Mouse (Mus musculus): ENCODE data around the gene Clrn3. TPM values are rescaled to one million over a fixed set of nuclear protein-coding genes. Genes with fewer than 3 reads are reported as not detected.
"Not testable (repeated sequence)": the region's sequence is repeated elsewhere in the genome, so short reads cannot be mapped to it uniquely, and the experiment has no call there.

Gene Clrn3
- polyA plus RNA-seq (2017; shearing (Covaris generic)) = not detected

DNA sequence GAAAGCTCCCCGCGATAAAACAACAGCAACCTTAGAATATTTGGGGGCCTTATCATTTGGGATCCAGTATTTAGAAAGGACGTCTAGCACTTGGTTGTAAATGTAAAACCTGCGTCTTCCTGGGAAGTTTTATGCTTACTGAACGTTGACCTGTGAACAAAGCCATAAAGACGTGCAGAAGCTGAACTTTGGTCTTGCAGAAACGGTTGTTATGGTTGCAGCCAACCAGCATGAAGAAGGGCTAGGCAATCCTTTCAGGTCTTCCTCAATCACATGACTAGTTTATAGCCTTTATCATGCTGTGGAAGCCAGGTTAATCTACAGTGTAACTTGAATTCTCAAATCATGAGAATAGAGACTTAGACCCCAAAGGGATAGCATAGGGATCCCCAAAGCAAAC is at the start of gene Clrn3:
Gene Clrn3, minus strand, starts transcription at position 140 of the 400 bp plus-strand sequence.
- ATAC-seq = no peak

DNA sequence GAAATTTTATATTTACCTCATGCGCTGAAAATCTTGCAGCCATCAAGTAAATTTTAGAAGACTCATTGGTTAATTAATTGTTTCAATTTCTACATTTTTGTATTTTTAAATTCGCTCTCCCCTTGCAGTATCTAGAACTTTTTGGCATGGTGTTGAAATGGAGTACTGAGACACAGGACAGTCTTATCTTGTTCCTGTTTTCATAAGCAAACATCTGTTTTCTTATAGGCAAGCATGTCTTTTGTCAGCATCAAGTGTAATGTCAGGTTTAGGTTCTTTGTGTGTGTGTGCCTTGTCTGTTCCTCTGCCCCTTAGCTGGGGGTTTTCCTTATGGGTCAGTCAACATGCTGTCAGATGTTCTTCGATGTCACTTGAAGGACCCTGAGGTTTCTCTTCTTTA is 47.9 kb upstream of the Clrn3 start:
- ATAC-seq = no peak

DNA sequence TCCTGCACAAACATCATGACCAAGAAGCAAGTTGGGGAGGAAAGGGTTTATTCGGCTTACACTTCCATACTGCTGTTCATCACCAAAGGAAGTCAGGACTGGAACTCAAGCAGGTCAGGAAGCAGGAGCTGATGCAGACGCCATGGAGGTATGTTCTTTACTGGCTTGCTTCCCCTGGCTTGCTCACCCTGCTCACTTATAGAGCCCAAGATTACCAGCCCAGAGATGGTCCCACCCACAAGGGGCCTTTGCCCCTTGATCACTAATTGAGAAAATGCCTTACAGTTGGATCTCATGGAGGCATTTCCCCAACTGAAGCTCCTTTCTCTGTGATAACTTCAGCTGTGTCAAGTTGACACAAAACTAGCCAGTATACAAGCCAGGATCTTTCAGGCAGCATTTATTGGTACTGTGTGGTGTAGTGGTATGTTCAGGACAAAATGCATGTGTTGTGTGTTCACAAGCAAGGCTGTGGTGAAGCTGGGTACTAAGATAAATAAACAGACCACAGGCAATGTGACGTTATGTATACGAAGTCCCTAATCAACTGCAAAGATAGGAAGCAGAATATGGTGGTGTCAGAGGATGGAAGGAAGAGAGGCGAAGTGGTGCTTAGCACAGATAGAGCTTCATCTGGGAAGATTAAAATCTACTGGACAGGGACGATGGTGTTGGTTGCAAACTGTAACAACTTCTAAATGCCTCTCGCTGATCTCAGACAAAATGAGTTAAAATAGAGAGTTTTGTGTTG is 47.0 kb upstream of the Clrn3 start:
- ATAC-seq = not testable (repeated sequence)

- ATAC-seq = no peak
Observed at GRCm38 (mm10) chr7:135571951-135572559, 43.6 kb upstream of the Clrn3 start.

DNA sequence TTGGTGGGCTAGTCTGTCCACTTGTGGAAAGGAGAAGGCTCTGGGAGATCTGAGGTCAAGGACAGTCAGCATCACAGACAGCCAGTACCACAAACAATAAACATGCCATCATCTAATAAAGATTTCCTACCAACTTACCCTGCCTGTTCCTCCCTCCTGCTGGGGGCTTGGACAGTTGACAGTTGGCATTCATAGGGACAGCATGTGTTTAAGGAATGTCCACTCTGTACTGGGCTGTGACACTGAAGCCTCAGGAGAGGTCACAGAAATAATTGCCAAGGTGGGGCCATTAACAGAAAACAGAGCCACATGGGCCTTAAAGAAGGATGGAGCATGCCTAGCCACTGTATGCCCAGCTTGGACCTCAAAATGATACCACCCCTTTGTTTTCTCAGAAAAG is 42.9 kb upstream of the Clrn3 start:
- ATAC-seq = no peak

DNA sequence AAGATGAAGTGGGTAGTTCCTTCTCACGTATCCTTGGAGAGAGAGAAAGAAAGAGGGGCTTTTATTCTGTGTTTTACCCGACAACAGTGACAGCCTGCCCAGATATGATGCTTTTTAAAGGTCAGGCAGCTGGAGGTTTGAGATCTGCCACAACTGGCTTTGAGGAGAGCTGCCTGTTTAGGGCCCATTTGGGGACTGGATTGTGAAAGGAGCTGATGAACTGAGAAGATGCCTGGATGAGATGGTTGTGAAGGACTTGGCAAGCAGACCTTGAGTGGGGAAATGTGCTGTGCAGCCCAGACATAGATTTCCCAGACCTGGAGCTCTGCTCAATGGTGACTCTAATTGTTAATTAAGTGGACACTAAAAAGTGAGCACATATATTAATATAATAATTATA is 40.1 kb upstream of the Clrn3 start:
- no peak for ATAC-seq

GRCm38 (mm10) chr7:135567582-135567981 is 39.1 kb upstream of the Clrn3 start:
- no peak for ATAC-seq

DNA sequence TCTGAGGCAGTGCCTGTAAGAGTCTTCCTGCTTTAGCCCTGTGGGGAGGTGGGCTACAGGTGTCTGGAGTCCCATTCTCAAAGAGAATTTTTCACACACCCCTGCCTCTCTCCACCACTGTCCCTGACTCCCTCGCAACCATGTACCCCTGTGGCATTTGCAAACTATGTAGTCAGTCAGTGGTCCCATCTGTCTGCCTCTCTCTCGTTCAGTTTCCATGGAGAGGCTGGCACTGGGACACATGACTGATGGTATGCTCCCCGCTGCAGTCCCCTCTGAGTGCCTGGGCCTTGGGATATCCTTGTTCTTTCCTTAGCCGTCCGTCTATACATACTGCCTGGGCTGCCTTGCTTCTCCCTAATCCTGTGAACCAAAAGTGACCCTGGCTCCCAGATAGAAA is 37.6 kb upstream of the Clrn3 start:
- no peak for ATAC-seq

DNA sequence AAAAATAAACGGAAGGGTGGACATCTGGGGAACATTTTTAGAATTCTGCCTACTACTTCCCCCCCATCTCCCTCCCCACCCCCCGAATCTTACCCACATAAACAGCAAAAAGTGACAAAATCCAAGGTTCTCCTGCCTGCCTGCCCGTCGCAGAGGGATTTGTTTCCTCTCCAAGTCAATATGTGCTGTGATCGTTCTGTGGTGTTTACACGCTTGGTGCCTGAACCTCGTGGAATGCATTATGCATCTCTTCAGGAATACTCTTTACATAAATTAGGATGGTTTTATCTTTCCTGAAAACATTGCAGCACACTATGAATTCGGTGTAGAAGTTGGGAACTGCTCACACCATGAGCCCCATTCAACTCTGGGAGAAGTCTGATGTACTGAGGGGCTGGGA is 35.6 kb upstream of the Clrn3 start:
- ATAC-seq = no peak

DNA sequence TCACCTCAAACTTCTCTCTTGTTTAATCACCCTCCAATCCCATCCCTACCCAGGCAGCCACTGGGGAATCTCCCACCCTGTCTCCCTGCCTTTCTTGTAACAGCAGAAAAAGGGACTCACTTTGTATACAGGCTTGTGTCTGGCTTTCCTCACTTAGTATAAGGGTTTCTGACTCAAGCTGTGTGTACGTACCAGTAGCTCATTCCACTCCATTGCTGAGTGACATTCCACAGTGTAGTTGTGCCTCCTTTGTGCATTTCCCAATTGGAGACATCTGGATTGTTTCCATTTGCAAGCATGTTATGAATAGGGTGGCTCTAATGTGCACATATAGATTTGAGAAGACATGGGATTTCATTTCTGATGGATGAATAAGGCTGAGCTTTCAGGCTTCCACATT is 31.8 kb upstream of the Clrn3 start:
- no peak for ATAC-seq

GRCm38 (mm10) chr7:135556663-135557402 is 28.4 kb upstream of the Clrn3 start:
- no peak for ATAC-seq

GRCm38 (mm10) chr7:135553550-135553949 is 25.1 kb upstream of the Clrn3 start:
- ATAC-seq = no peak

- ATAC-seq = no peak
Observed at GRCm38 (mm10) chr7:135551547-135551946, 23.1 kb upstream of the Clrn3 start.

GRCm38 (mm10) chr7:135548434-135548833 is 20.0 kb upstream of the Clrn3 start:
- ATAC-seq = no peak

- no peak for ATAC-seq
Observed at GRCm38 (mm10) chr7:135546530-135546929, 18.1 kb upstream of the Clrn3 start.

DNA sequence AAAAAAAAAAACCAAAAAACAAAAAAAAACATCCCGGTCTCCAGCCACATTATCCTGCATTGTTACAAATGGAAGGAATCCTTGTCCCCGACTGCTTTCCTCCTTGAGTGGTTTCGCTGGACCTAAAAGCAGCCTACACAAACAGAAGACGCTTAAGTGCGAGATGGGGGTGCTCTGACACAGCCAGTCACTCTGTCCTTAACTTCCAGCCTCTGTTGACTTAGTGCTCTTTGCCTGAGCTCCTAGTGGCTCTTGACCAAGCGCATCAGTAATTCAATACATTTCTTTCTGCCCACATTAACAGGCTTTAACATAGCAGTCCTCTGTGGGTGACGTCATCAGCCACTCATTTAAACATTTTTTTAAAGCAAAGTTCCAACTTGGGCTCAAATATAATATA is 17.5 kb upstream of the Clrn3 start:
- ATAC-seq = no peak

DNA sequence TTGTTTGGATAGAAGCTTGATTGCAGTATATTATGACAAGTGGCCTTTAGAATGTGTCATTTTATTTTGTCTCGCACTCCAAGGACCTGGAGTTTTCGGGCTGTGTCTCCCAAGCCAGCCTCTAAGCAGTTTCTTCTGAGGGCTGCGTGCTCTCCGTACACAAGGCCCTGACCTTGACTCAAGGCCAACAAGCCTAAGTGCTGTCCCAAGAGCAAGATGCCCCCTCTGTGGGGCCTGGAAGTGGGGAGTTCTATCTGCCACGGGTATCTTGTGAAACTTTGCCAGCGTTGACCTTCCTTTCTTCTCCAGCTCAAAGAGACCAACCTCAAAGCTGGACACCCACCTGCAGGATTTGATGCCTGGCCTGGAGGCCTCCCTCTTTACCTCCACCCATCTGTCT is 15.9 kb upstream of the Clrn3 start:
- no peak for ATAC-seq

- no peak for ATAC-seq
Observed at GRCm38 (mm10) chr7:135543033-135543432, 14.6 kb upstream of the Clrn3 start.

- peak; percentile 90 for ATAC-seq
Observed at GRCm38 (mm10) chr7:135542235-135542634, 13.8 kb upstream of the Clrn3 start.

GRCm38 (mm10) chr7:135539429-135539828 is 11.0 kb upstream of the Clrn3 start:
- no peak for ATAC-seq

DNA sequence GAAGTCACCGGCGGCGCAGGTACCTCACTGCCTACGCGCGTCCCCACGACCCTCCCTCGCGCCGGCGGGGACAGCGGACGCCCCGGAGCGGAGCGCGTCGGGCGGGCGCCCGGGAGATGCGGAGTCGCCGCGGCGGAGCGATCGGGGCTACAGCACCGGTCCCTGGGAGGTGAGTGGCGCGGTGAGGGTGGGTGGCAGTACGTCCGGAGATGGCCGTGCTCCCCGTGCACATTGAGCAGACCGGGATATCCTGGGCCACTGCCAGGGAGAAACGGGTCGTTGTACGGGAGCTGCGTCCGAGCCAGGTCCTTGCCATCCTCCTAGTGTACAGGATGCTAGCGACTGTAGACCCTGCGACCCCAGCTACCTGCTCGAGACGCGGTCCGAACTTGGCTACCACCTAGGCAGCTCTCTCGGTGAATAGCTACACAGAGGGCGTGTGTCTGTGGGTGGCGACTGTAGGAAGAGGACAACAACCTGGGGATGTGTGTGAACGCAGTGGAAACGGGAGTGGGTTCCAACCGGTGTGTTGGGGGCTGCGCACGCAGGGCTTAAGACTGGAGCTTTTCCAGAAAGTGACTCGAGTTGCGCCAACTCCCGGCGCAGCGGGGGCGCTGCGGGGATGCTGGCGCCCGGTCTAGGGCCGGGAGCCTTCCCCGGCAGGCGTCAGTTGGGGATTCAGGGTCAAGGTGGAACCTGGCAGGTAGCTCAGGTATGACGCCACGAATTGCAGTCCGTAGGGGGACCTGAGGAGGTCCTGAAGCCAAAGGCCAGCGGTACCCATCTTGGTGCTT is 9.7 kb upstream of the Clrn3 start:
- ATAC-seq = peak; percentile 10

GRCm38 (mm10) chr7:135537341-135537901 is 9.0 kb upstream of the Clrn3 start, which contains the start of gene Ptpre:
Ptpre (plus strand) TSS chr7:135537481.
- peak; percentile 63 for ATAC-seq

All from CD4-positive, CD25-positive, alpha-beta regulatory T cell, adult 4 months (primary cell).